Mouse (Mus musculus): ENCODE results near the gene Arfgap3. TPM values are rescaled to one million over a fixed set of nuclear protein-coding genes. Genes with fewer than 3 reads are reported as not detected.
A peak's percentile ranks its signal among the peaks of the same experiment; 100 is the strongest.

The Arfgap3 gene
- 39.6 and 88.2 TPM in 2 replicates for polyA plus RNA-seq (2012; rRNA removed)

GRCm38 (mm10) chr15:83349954-83350711, at the start of gene Arfgap3:
Gene Arfgap3 (minus strand): TSS chr15:83350247.
- H3K27me3 ChIP-seq (ENCODE audit: control insufficient read depth, insufficient read depth, low read length) = no peaks in the 10 kb centered on the region
- peaks cover 13% of the 10 kb centered on the region for H3K4me1 ChIP-seq (ENCODE audit: control insufficient read depth, insufficient read depth, insufficient read length, low read length)
- H3K36me3 ChIP-seq (ENCODE audit: control insufficient read depth, insufficient read depth, low read length) = peaks cover 9% of the 10 kb centered on the region
- under 1% methylated on average over 60 of the region's 60 CpGs for WGBS
- peak within 1 kb of the TSS; percentile 82 for H3K4me3 ChIP-seq (ENCODE audit: low read depth, low read length)
- TF ChIP-seq CTCF (IDR thresholded peaks at IDR 0.05; ENCODE audit: extremely low read depth, insufficient read length, insufficient replicate concordance, low read depth, low read length) (no peak), POLR2A (IDR thresholded peaks at IDR 0.05; ENCODE audit: low read depth, low read length) (peak; percentile 71)
- H3K27ac ChIP-seq (ENCODE audit: insufficient read depth, low read depth, low read length) = peak within 1 kb of the TSS; percentile 95

- no peaks in the 10 kb centered on the region for H3K27me3 ChIP-seq (ENCODE audit: control insufficient read depth, insufficient read depth, low read length)
- 86% methylated on average over 2 of the region's 2 CpGs for WGBS
- no peak overlapping the region for H3K4me3 ChIP-seq (ENCODE audit: low read depth, low read length)
- H3K27ac ChIP-seq (ENCODE audit: insufficient read depth, low read depth, low read length) = no peak overlapping the region
- H3K36me3 ChIP-seq (ENCODE audit: control insufficient read depth, insufficient read depth, low read length) = peaks cover 40% of the 10 kb centered on the region
- no peak for TF ChIP-seq POLR2A (IDR thresholded peaks at IDR 0.05; ENCODE audit: low read depth, low read length)
- no peak for TF ChIP-seq CTCF (IDR thresholded peaks at IDR 0.05; ENCODE audit: extremely low read depth, insufficient read length, insufficient replicate concordance, low read depth, low read length)
- H3K4me1 ChIP-seq (ENCODE audit: control insufficient read depth, insufficient read depth, insufficient read length, low read length) = no peaks in the 10 kb centered on the region
Measured at GRCm38 (mm10) chr15:83392722-83393121, 42.7 kb upstream of the Arfgap3 start.

GRCm38 (mm10) chr15:83387911-83388310, 37.9 kb upstream of the Arfgap3 start:
- Histone ChIP-seq H3K27ac (ENCODE audit: insufficient read depth, low read depth, low read length) (no peak overlapping the region), H3K27me3 (ENCODE audit: control insufficient read depth, insufficient read depth, low read length) (no peaks in the 10 kb centered on the region), H3K4me3 (ENCODE audit: low read depth, low read length) (no peak overlapping the region), H3K4me1 (ENCODE audit: control insufficient read depth, insufficient read depth, insufficient read length, low read length) (no peaks in the 10 kb centered on the region), H3K36me3 (ENCODE audit: control insufficient read depth, insufficient read depth, low read length) (peaks cover 78% of the 10 kb centered on the region)
- WGBS = 87% methylated on average over 2 of the region's 2 CpGs
- TF ChIP-seq POLR2A (IDR thresholded peaks at IDR 0.05; ENCODE audit: low read depth, low read length) (no peak), CTCF (IDR thresholded peaks at IDR 0.05; ENCODE audit: extremely low read depth, insufficient read length, insufficient replicate concordance, low read depth, low read length) (no peak)

- WGBS = 91% methylated on average over 2 of the region's 2 CpGs
Measured at GRCm38 (mm10) chr15:83383633-83384032, 33.6 kb upstream of the Arfgap3 start.

GRCm38 (mm10) chr15:83383136-83383535, 33.1 kb upstream of the Arfgap3 start:
- H3K36me3 ChIP-seq (ENCODE audit: control insufficient read depth, insufficient read depth, low read length) = peaks cover 84% of the 10 kb centered on the region
- H3K4me1 ChIP-seq (ENCODE audit: control insufficient read depth, insufficient read depth, insufficient read length, low read length) = no peaks in the 10 kb centered on the region
- H3K27ac ChIP-seq (ENCODE audit: insufficient read depth, low read depth, low read length) = no peak overlapping the region
- no peak overlapping the region for H3K4me3 ChIP-seq (ENCODE audit: low read depth, low read length)
- no peaks in the 10 kb centered on the region for H3K27me3 ChIP-seq (ENCODE audit: control insufficient read depth, insufficient read depth, low read length)
- TF ChIP-seq POLR2A (IDR thresholded peaks at IDR 0.05; ENCODE audit: low read depth, low read length) (no peak), CTCF (IDR thresholded peaks at IDR 0.05; ENCODE audit: extremely low read depth, insufficient read length, insufficient replicate concordance, low read depth, low read length) (no peak)
- 92% methylated on average over 5 of the region's 5 CpGs for WGBS

More at GRCm38 (mm10) chr15:83383633-83384032, 33.6 kb upstream of the Arfgap3 start:
- no peak overlapping the region for H3K27ac ChIP-seq (ENCODE audit: insufficient read depth, low read depth, low read length)
- H3K36me3 ChIP-seq (ENCODE audit: control insufficient read depth, insufficient read depth, low read length) = peaks cover 80% of the 10 kb centered on the region
- TF ChIP-seq POLR2A (IDR thresholded peaks at IDR 0.05; ENCODE audit: low read depth, low read length) (no peak), CTCF (IDR thresholded peaks at IDR 0.05; ENCODE audit: extremely low read depth, insufficient read length, insufficient replicate concordance, low read depth, low read length) (no peak)
- no peaks in the 10 kb centered on the region for H3K4me1 ChIP-seq (ENCODE audit: control insufficient read depth, insufficient read depth, insufficient read length, low read length)
- no peak overlapping the region for H3K4me3 ChIP-seq (ENCODE audit: low read depth, low read length)
- H3K27me3 ChIP-seq (ENCODE audit: control insufficient read depth, insufficient read depth, low read length) = no peaks in the 10 kb centered on the region

GRCm38 (mm10) chr15:83382467-83382866, 32.4 kb upstream of the Arfgap3 start:
- no peaks in the 10 kb centered on the region for H3K27me3 ChIP-seq (ENCODE audit: control insufficient read depth, insufficient read depth, low read length)
- 96% methylated on average over 4 of the region's 4 CpGs for WGBS
- peaks cover 84% of the 10 kb centered on the region for H3K36me3 ChIP-seq (ENCODE audit: control insufficient read depth, insufficient read depth, low read length)
- H3K4me3 ChIP-seq (ENCODE audit: low read depth, low read length) = no peak overlapping the region
- TF ChIP-seq POLR2A (IDR thresholded peaks at IDR 0.05; ENCODE audit: low read depth, low read length) (no peak), CTCF (IDR thresholded peaks at IDR 0.05; ENCODE audit: extremely low read depth, insufficient read length, insufficient replicate concordance, low read depth, low read length) (no peak)
- H3K27ac ChIP-seq (ENCODE audit: insufficient read depth, low read depth, low read length) = no peak overlapping the region
- no peaks in the 10 kb centered on the region for H3K4me1 ChIP-seq (ENCODE audit: control insufficient read depth, insufficient read depth, insufficient read length, low read length)

GRCm38 (mm10) chr15:83377153-83377552, 27.1 kb upstream of the Arfgap3 start:
- H3K36me3 ChIP-seq (ENCODE audit: control insufficient read depth, insufficient read depth, low read length) = peaks cover 61% of the 10 kb centered on the region
- H3K4me3 ChIP-seq (ENCODE audit: low read depth, low read length) = no peak overlapping the region
- TF ChIP-seq POLR2A (IDR thresholded peaks at IDR 0.05; ENCODE audit: low read depth, low read length) (no peak), CTCF (IDR thresholded peaks at IDR 0.05; ENCODE audit: extremely low read depth, insufficient read length, insufficient replicate concordance, low read depth, low read length) (no peak)
- WGBS = 70% methylated on average over 4 of the region's 4 CpGs
- no peaks in the 10 kb centered on the region for H3K27me3 ChIP-seq (ENCODE audit: control insufficient read depth, insufficient read depth, low read length)
- H3K27ac ChIP-seq (ENCODE audit: insufficient read depth, low read depth, low read length) = no peak overlapping the region
- peaks cover 6% of the 10 kb centered on the region; the same call in 1 of the 2 replicates for H3K4me1 ChIP-seq (ENCODE audit: control insufficient read depth, insufficient read depth, insufficient read length, low read length)
